Mouse (Mus musculus): ENCODE measurements around the gene Stx7.

Gene Stx7

DNA sequence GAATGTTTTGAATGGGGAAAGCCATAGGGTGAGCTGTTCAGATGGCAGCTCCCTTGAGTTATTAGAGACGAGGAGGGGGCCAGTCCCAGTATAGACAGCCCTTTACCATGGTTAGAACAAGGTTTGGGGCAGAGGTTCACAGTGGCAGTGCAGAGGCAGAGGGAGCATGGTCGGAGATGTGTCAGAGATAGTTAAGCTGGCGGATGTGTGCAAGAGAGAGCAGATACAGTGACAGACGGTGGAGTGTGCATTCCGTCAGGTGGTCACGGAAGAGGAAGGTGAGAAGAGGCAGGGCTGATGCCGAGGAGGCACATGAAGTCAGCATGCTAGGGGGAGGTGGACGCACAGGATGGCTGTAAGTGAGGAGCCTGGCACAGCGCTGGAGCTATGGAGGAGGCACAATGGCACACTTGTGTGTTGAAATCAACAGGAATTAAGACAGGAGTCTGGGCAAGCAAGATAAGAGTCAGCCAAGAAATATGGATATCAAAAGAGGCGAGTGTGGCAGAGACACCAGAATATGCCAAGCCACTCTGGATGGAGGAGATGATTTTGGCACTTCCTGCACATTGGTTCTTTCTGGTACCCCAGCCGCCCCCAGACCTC lies 19.0 kb downstream of the Stx7 start:
- no peak for DNase-seq

DNA sequence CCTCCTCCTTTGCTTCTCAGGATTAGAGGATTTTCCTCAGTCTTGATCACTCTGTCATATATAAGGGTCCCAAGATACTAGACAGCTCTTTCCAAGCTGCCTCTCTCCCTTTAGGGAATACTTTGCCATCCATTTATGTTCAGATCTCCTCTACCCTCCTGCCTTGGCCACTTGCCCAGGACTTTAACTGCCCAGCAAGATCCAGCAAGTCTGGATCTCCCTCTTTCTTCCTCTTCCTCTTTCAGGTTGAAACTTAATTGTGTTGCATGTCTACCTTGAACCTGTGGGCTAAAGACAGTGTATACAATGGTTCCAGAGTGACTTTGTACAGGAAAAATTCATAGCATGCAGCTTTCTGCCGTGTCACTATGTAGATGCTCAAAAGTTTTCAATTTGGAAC lies 19.8 kb downstream of the Stx7 start:
- DNase-seq = peak in 1 of 2 experiments; percentile 32

GRCm38 (mm10) chr10:24171906-24172459 lies 22.9 kb downstream of the Stx7 start:
- DNase-seq = no peak

DNA sequence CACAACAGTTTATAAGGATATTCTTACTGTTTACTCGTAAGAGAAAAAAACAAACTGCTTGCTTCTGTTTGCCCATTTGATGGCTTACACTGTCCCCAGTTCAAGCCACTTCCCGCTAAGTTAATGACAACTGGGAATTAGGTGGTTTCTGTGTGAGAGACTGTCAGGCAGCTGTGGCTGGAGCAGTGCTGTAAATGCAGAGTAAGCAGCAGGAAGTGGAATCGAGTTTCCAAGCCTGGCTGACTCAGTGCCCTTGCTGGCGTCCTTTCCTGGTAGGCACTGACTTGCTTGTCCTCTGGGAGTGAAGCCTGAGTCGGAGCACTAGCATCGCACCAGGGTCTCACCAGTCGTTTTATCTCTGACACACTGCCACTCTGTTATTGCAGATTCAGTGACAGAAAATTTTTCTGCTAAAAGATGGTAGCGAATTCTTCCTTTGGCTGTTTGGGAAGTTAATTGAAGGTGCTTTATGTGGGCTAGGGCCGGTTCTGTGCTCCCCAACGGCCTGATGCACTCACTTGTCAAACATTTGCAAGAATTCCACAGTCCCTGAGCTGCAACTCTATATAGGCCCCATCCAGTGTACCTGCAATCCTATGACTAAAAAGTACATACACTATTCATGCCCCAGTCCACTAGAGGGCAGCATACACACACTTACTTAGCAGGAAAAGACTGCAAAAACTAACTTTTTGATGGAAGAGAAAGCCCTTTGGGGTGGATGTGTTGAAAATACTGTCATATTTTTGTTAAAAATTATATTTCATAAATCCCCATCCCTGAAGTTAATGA lies 24.3 kb downstream of the Stx7 start:
- DNase-seq = peak; percentile 39 to 52

- no peak for DNase-seq
Measured at GRCm38 (mm10) chr10:24190392-24190791, 41.3 kb downstream of the Stx7 start.

GRCm38 (mm10) chr10:24191977-24192376 lies 42.9 kb downstream of the Stx7 start:
- no peak for DNase-seq

- no peak for DNase-seq
Measured at GRCm38 (mm10) chr10:24199303-24199702, 50.2 kb downstream of the Stx7 start.

DNA sequence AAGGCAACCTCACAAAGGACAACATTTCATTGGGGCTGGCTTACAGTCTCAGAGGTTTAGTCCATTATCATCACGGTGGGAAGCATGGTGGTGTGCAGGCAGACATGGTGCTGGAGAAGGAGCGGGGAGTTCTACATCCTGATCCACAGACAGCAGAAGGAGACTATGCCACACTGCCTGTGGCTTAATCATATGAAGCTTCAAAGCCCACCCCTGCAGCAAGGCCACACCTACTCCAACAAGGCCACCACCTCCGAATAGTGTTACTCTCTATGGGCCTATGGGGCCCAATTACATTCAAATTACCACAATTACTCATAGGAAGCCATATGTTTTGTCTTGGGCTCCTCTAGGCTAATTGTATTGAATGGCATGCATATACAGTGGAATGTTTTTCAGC lies 51.0 kb downstream of the Stx7 start:
- no peak for DNase-seq

DNA sequence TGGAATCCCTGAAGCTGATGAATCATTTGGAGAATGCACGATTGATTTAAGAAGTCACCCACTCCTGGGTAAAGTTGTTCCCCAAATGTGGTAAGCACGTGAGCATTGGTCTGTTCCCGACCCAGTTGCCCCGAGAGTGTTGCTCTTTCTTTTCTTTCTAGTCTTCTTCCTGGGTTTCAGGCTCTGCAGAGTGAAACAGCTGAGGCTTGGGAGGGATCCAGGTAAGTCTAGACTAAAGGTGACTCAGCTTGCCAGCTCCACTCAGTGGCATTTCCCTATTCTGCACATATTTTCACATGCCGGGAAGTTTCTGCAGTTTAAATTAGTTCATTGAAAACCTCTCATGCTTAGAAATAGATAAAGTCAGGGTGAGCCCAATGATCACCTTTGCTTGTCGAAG lies 61.0 kb downstream of the Stx7 start:
- DNase-seq = no peak

GRCm38 (mm10) chr10:24213297-24213696 lies 64.2 kb downstream of the Stx7 start:
- DNase-seq = no peak

- no peak for DNase-seq
Measured at GRCm38 (mm10) chr10:24217558-24218268, 68.6 kb downstream of the Stx7 start.

DNA sequence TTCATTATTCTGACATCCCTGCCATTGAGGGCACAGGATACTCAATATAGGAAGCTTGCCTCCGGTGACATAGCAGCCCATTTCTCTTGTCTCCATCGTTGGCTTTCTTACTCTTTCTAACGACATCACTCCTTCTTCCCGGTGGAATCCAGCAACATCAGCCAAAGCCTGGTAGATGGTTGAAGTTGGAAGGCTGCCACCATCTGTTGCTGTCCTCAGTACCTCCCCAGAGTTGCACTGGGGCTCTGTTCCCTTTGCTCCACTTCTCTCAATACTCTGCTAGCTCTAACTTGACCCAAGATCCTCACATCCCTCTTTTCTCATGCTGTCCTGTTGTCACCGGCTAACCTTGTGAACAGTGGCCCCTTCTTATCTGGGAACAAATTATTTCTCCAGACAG lies 71.8 kb downstream of the Stx7 start:
- DNase-seq = no peak

GRCm38 (mm10) chr10:24222911-24223310 lies 73.8 kb downstream of the Stx7 start:
- DNase-seq = no peak

DNA sequence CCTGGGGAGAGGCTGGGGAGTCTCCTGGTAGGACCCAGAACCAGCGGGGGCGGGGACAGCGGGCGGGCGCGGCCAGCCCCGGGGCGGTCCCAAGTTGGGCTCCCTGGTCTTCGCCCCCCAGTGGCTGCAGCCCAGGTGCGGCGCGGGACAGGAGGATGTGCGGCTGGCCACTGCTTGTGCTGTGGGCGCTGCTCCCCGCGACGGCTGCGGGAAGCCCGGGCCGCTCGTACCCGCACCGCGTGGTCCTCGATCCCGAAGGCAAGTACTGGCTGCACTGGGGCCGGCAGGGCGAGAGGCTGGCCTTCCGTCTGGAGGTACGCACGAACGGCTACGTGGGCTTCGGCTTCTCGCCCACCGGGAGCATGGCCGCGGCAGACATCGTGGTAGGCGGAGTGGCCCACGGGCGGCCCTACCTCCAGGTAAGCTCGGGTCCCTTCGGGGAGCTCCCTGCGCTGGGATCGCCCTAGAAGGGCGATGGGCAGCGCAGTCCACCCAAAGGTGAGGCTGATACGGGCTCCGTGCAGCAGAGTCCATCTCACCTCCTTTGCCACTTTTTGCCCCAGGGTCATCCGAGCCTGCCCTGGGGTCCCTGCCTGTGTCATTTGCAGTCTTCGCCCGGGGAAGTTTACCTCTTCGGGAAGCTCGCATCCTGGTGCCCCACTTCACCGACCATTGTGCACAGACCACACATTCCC lies 74.5 kb downstream of the Stx7 start, which contains the start of gene Moxd1:
TSS of gene Moxd1 (plus strand) at position 69 of the 695 bp plus-strand sequence.
- DNase-seq = peak in 1 of 2 experiments; percentile 8

- DNase-seq = no peak
Measured at GRCm38 (mm10) chr10:24224591-24224990, 75.5 kb downstream of the Stx7 start.

DNA sequence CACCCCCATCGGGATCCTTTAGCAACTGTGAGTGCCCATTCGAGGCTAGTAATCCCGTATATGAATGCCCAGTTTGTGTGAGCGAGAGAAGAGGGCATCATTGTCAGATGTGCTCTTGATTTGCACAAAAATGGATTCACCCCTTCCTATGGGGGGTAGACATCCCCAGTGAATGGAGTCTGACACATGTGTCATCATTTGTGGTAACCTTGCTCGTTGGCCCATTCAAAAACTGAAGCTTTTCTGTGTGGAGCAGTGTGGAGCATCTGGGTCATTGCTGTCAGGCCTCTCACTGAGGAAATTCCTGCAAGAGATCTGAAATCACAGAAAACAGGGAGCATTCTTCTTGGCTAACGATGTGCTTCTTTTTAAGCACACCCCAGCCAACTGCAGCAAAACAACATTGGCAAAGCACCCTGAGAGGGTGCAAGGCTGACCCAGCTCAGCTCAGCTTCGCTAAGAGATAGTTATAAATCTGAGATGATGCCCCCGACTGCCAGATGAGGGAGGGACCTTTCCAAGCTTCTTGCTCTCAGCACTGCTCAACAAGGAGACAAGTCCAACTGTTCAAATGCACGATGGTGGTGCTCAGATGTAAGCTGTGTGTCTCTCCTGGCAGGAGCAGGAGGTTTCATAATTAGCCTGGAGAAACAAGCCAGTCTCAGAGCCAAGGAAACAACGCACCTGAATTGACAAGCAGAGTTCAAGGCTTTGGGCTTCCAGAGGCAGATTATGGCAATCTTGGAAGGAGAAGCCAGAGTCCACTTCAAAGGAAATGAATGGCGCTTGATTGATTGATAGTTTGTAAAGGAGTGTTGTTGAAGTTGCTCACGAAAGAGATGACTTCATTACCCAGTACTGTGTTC lies 79.4 kb downstream of the Stx7 start:
- no peak for DNase-seq

DNA sequence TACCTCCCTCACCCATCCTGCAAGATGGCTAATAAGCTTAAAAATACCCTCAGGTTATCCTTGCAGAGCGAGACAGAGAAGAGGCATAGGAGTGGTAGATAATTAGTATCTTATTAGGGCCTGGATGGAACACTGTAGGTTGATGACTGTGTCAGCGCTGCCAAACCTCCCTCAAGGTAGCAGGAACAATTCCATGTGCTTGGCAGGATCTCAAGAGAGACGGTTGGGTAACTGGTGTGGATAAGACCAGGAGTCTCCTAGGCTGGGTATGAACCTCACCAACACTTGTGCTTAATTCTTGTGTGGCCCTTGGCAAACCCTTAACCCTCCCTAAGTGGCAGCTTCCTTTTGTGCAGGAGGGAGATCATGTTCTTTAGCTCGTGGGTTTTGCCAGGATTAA lies 83.2 kb downstream of the Stx7 start:
- DNase-seq = no peak

- no peak for DNase-seq
Measured at GRCm38 (mm10) chr10:24235426-24236283, 86.6 kb downstream of the Stx7 start.

All from kidney, adult 8-10 months (tissue).